Mouse (Mus musculus) ES-E14 (cell line): ENCODE measurements around the gene Lmo2. TPM values are rescaled to one million over a fixed set of nuclear protein-coding genes. Genes with fewer than 3 reads are reported as not detected.
"Not testable (repeated sequence)": the region's sequence is repeated elsewhere in the genome, so short reads cannot be mapped to it uniquely, and the experiment has no call there.

ENCODE experiments used
- DNase-seq: peaks from one replicate; pipeline ENCODE4 v3.0.0-alpha.2; 2013; ENCODE audit warnings: low read depth, low spot score
- H3K27ac ChIP-seq: 2 replicates; pipeline ENCODE4 v1.5.1; 2012; ENCODE audit warnings: low read depth, mild to moderate bottlenecking, low read length, moderate library complexity, mixed read lengths; ENCODE audit not compliant: poor library complexity, insufficient read depth, severe bottlenecking
- H3K36me3 ChIP-seq: 2 replicates; pipeline ENCODE4 v1.6.1; 2012; ENCODE audit warnings: mild to moderate bottlenecking, low read length, moderate library complexity, mixed read lengths; ENCODE audit not compliant: control insufficient read depth, poor library complexity, insufficient read depth, severe bottlenecking
- H3K4me1 ChIP-seq, 2 experiments: fragments of 150-350 bp in 1 of 2; sonication (generic) in 1 of 2; 2 replicates each; pipeline ENCODE4 v1.6.1; 2012; ENCODE audit warnings: low read length in 2 of 2, mild to moderate bottlenecking in 1 of 2, mixed read lengths in 1 of 2; ENCODE audit not compliant: control insufficient read depth in 2 of 2, insufficient read depth in 2 of 2, poor library complexity in 1 of 2
- H3K4me3 ChIP-seq, 2 experiments: fragments of 150-350 bp in 1 of 2; sonication (generic) in 1 of 2; 2 replicates each; pipeline ENCODE4 v1.5.1; 2012; ENCODE audit warnings: low read length in 2 of 2, low read depth in 1 of 2, mild to moderate bottlenecking in 1 of 2, mixed read lengths in 1 of 2; ENCODE audit not compliant: insufficient read depth in 1 of 2, poor library complexity in 1 of 2, severe bottlenecking in 1 of 2
- H3K9ac ChIP-seq: 2 replicates; pipeline ENCODE4 v1.6.1; 2012; ENCODE audit warnings: low read depth, mild to moderate bottlenecking, low read length, mixed read lengths; ENCODE audit not compliant: poor library complexity, insufficient read depth, severe bottlenecking
- H3K9me3 ChIP-seq: fragments of 150-350 bp; sonication (generic); 2 replicates; pipeline ENCODE4 v1.6.1; 2012; ENCODE audit warnings: low read depth, mild to moderate bottlenecking, low read length; ENCODE audit not compliant: control insufficient read depth, insufficient read depth
- CHD2 ChIP-seq: IDR thresholded peaks from 2 replicates; pipeline ENCODE4 v1.6.1; 2014; ENCODE audit warnings: mild to moderate bottlenecking, low read depth, low read length, inconsistent platforms
- HCFC1 ChIP-seq: IDR thresholded peaks from 2 replicates; pipeline ENCODE4 v1.6.1; 2012; ENCODE audit warnings: low read length, inconsistent platforms, borderline replicate concordance; ENCODE audit not compliant: insufficient read depth
- MAFK ChIP-seq: IDR thresholded peaks from 2 replicates; pipeline ENCODE4 v1.6.1; 2014; ENCODE audit warnings: mild to moderate bottlenecking, low read depth, low read length, inconsistent platforms; ENCODE audit not compliant: insufficient read depth
- ZC3H11A ChIP-seq: IDR thresholded peaks from 2 replicates; pipeline ENCODE4 v1.6.1; 2012; ENCODE audit warnings: low read depth, mild to moderate bottlenecking, inconsistent platforms, low read length, borderline replicate concordance
- ZNF384 ChIP-seq: IDR thresholded peaks from 2 replicates; pipeline ENCODE4 v1.6.1; 2012; ENCODE audit warnings: low read depth, low read length, inconsistent platforms
- in situ Hi-C, 2 experiments: fragments of 600-800 bp; cut with MboI; formaldehyde crosslinking; loops; one replicate each; pipeline ENCODE4 v1.15.1; 2025; ENCODE audit warnings: low sequenced_read_pairs in 2 of 2, inconsistent platforms in 1 of 2; ENCODE audit not compliant: unreplicated experiment in 2 of 2
- total RNA-seq: library from RNA; depleted of rRNA; stranded (reverse); fragments of 300-350 nt; gene quantifications from 2 replicates; pipeline ENCODE4 v1.2.3, GENCODE M21; 2012

Gene Lmo2
- total RNA-seq, 1 experiment: 0.76 TPM

- TF ChIP-seq CHD2: no peak
- TF ChIP-seq ZNF384: no peak
- TF ChIP-seq MAFK: no peak
- TF ChIP-seq HCFC1: no peak
- TF ChIP-seq ZC3H11A: no peak
- no peaks in the 10 kb centered on the region for H3K36me3 ChIP-seq
- no peaks in the 10 kb centered on the region for H3K4me1 ChIP-seq
- DNase-seq: no peak
- in situ Hi-C loops: loop anchor here in 1 of 2 experiments (10.0 kb wide), 1 partner anchor 102 kb away; no protein-coding TSS in a partner anchor
- no peak overlapping the region for H3K4me3 ChIP-seq
- no peak overlapping the region for H3K9ac ChIP-seq
- H3K27ac ChIP-seq: no peak overlapping the region
- H3K9me3 ChIP-seq: no peaks in the 10 kb centered on the region
These were observed 19.4 kb downstream of the Lmo2 start for GRCm38 (mm10) chr2:103977216-103977615.

GRCm38 (mm10) chr2:103977716-103978115 is 19.9 kb downstream of the Lmo2 start:
- Histone ChIP-seq H3K4me3 (no peak overlapping the region), H3K36me3 (no peaks in the 10 kb centered on the region), H3K9ac (no peak overlapping the region), H3K4me1 (peaks cover 0 to 2% of the 10 kb centered on the region in 2 experiments; a peak in 1 of 4 replicates), H3K27ac (no peak overlapping the region), H3K9me3 (no peaks in the 10 kb centered on the region)
- in situ Hi-C loops: loop anchor here in 1 of 2 experiments (10.0 kb wide), 1 partner anchor 103 kb away; no protein-coding TSS in a partner anchor
- no peak for DNase-seq
- TF ChIP-seq MAFK (no peak), CHD2 (no peak), ZNF384 (no peak), HCFC1 (no peak), ZC3H11A (no peak)

- Histone ChIP-seq H3K9ac (no peak overlapping the region), H3K9me3 (no peaks in the 10 kb centered on the region), H3K27ac (no peak overlapping the region), H3K4me3 (no peak overlapping the region), H3K4me1 (peaks cover 0 to 4% of the 10 kb centered on the region in 2 experiments; a peak in 1 of 4 replicates), H3K36me3 (no peaks in the 10 kb centered on the region)
- TF ChIP-seq ZNF384: no peak
- TF ChIP-seq CHD2: no peak
- TF ChIP-seq MAFK: no peak
- no peak for TF ChIP-seq ZC3H11A
- TF ChIP-seq HCFC1: no peak
- no peak for DNase-seq
- in situ Hi-C loops: loop anchor here in 1 of 2 experiments (5.0 kb wide), 1 partner anchor 110 kb away; no protein-coding TSS in a partner anchor
These were observed 24.5 kb downstream of the Lmo2 start for GRCm38 (mm10) chr2:103982250-103982649.

GRCm38 (mm10) chr2:103983146-103983545 is 25.4 kb downstream of the Lmo2 start:
- in situ Hi-C loops: loop anchor here in 1 of 2 experiments (5.0 kb wide), 1 partner anchor 111 kb away; no protein-coding TSS in a partner anchor
- H3K27ac ChIP-seq: no peak overlapping the region
- TF ChIP-seq ZC3H11A (no peak), ZNF384 (no peak), CHD2 (no peak), HCFC1 (no peak), MAFK (no peak)
- no peak for DNase-seq
- H3K4me3 ChIP-seq: no peak overlapping the region
- peaks cover 0 to 4% of the 10 kb centered on the region in 2 experiments; a peak in 1 of 4 replicates for H3K4me1 ChIP-seq
- H3K9ac ChIP-seq: no peak overlapping the region
- no peaks in the 10 kb centered on the region for H3K9me3 ChIP-seq
- H3K36me3 ChIP-seq: no peaks in the 10 kb centered on the region

GRCm38 (mm10) chr2:103987595-103987994 is 29.8 kb downstream of the Lmo2 start:
- H3K9ac ChIP-seq, H3K27ac ChIP-seq, H3K9me3 ChIP-seq, H3K4me3 ChIP-seq, H3K36me3 ChIP-seq, H3K4me1 ChIP-seq, in situ Hi-C loops, DNase-seq: not testable (repeated sequence)
